21 mouse cellular contexts compared by ENCODE assay signal in the genomic region with DNA sequence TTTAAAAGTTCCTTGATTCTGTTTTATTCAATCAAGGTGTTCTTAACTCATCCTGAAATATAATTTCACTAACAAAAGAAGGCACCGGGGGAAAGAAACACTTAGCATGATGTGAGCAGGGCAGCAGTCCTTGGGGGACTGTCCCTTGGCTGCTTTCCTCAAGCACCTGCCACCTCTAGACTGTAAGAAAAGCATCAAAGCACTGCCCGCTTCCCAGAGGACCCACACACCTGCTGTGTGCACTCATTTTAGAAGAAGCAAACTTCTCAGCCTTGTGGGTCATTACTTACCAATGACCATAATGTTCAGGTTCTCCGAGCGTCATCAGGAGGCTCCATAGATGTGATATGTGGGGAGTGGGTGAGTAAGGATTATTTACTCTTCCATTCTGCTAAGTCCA.
A peak's percentile ranks its signal among the peaks of the same experiment; 100 is the strongest.
DNase-seq lines count a peak whose midpoint lies in the region; ATAC-seq lines count a peak whose summit lies in the region.
"Had no signal": no experiment of that assay in that cellular context is flagged by ENCODE, and none has a peak within 500 bp of the region (broad histone marks: within the 10 kb centered on the region; RNA-seq: fewer than 3 reads in every experiment).

No protein-coding gene starts in this region.

- no peaks in the 10 kb centered on the region for H3K4me1 ChIP-seq in embryonic facial prominence, embryonic 14.5 days (ENCODE audit: control insufficient read depth, insufficient read depth, low read length)
- no peaks in the 10 kb centered on the region for H3K4me1 ChIP-seq in embryonic facial prominence, embryonic 10.5 days
- no peaks in the 10 kb centered on the region for H3K4me1 ChIP-seq in limb, embryonic 11.5 days (ENCODE audit: control insufficient read depth, insufficient read depth, low read length)
- no peaks in the 10 kb centered on the region for H3K4me1 ChIP-seq in limb, embryonic 10.5 days
- H3K4me1 ChIP-seq: embryonic facial prominence, embryonic 12.5 days; forebrain, embryonic 13.5 days; forebrain, embryonic 15.5 days had no signal

- no peak overlapping the region for H3K27ac ChIP-seq in embryonic facial prominence, embryonic 14.5 days (replicated peaks; ENCODE audit: low read depth, low read length)
- no peak overlapping the region for H3K27ac ChIP-seq in embryonic facial prominence, embryonic 10.5 days (replicated peaks)
- H3K27ac ChIP-seq in limb, embryonic 11.5 days (replicated peaks; ENCODE audit: low read depth, low read length): no peak overlapping the region
- no peak overlapping the region for H3K27ac ChIP-seq in limb, embryonic 10.5 days
- H3K27ac ChIP-seq: embryonic facial prominence, embryonic 12.5 days; forebrain, embryonic 13.5 days; forebrain, embryonic 15.5 days had no signal

- no peak overlapping the region for H3K4me2 ChIP-seq in embryonic facial prominence, embryonic 14.5 days (ENCODE audit: low read depth, low read length)
- no peak overlapping the region for H3K4me2 ChIP-seq in limb, embryonic 11.5 days (ENCODE audit: low read depth, severe bottlenecking)
- H3K4me2 ChIP-seq: embryonic facial prominence, embryonic 12.5 days; forebrain, embryonic 13.5 days; forebrain, embryonic 15.5 days had no signal

- no peak overlapping the region for H3K9ac ChIP-seq in embryonic facial prominence, embryonic 14.5 days (ENCODE audit: low read depth, low read length)
- no peak overlapping the region for H3K9ac ChIP-seq in limb, embryonic 11.5 days (ENCODE audit: low read length)
- H3K9ac ChIP-seq: embryonic facial prominence, embryonic 12.5 days; forebrain, embryonic 13.5 days; forebrain, embryonic 15.5 days; forebrain, postnatal 0 days had no signal

- H3K36me3 ChIP-seq in embryonic facial prominence, embryonic 14.5 days (ENCODE audit: control insufficient read depth, insufficient read depth, low read length): no peaks in the 10 kb centered on the region
- H3K36me3 ChIP-seq in embryonic facial prominence, embryonic 10.5 days (replicated peaks): no peaks in the 10 kb centered on the region
- no peaks in the 10 kb centered on the region for H3K36me3 ChIP-seq in limb, embryonic 11.5 days (ENCODE audit: control insufficient read depth, insufficient read depth, low read length)
- H3K36me3 ChIP-seq in limb, embryonic 10.5 days: no peaks in the 10 kb centered on the region
- H3K36me3 ChIP-seq: embryonic facial prominence, embryonic 12.5 days; forebrain, embryonic 15.5 days had no signal

- no peaks in the 10 kb centered on the region for H3K9me3 ChIP-seq in embryonic facial prominence, embryonic 14.5 days (ENCODE audit: control insufficient read depth, low read length)
- H3K9me3 ChIP-seq in embryonic facial prominence, embryonic 10.5 days: no peaks in the 10 kb centered on the region
- no peaks in the 10 kb centered on the region for H3K9me3 ChIP-seq in limb, embryonic 11.5 days (ENCODE audit: control insufficient read depth, low read length)
- H3K9me3 ChIP-seq in limb, embryonic 10.5 days (replicated peaks): no peaks in the 10 kb centered on the region
- H3K9me3 ChIP-seq: embryonic facial prominence, embryonic 12.5 days; forebrain, embryonic 13.5 days; forebrain, embryonic 15.5 days had no signal

- peak; percentile 41; the same call in 1 of the 2 replicates for ATAC-seq in embryonic facial prominence, embryonic 14.5 days (ENCODE audit: low read depth)
- peak; percentile 39; the same call in 1 of the 2 replicates for ATAC-seq in limb, embryonic 11.5 days (ENCODE audit: insufficient number of reproducible peaks, low FRiP score, low TSS enrichment, low read depth)
- ATAC-seq: CD4-positive, CD25-positive, alpha-beta regulatory T cell, adult 4 months; forebrain, embryonic 13.5 days; forebrain, embryonic 15.5 days; forebrain, postnatal 0 days had no signal

- peak; percentile 16 for DNase-seq in embryonic facial prominence, embryonic 14.5 days (ENCODE audit: low spot score)
- DNase-seq in embryonic facial prominence, embryonic 10.5 days (ENCODE audit: low spot score): no peak
- DNase-seq in limb, embryonic 11.5 days (ENCODE audit: low spot score): no peak
- DNase-seq in limb, embryonic 10.5 days (ENCODE audit: low spot score): no peak
- DNase-seq in left cerebral cortex, adult 11 months (ENCODE audit: low spot score): no peak
- DNase-seq: adrenal gland, adult 2 months; adrenal gland, postnatal 10 days; adrenal gland, postnatal 25 days; B cell, adult 2 months; cerebellum, adult 11 months; cerebellum, adult 18-20 months; cerebellum, adult 8-10 months; cerebellum, adult 9-11 months; cerebellum, postnatal 14 days; cerebellum, postnatal 36 days; embryo, embryonic 11 days; forebrain, postnatal 0 days had no signal

- H3K4me3 ChIP-seq in embryonic facial prominence, embryonic 14.5 days (ENCODE audit: low read depth, low read length): no peak overlapping the region
- H3K4me3 ChIP-seq in embryonic facial prominence, embryonic 10.5 days: no peak overlapping the region
- no peak overlapping the region for H3K4me3 ChIP-seq in limb, embryonic 11.5 days (ENCODE audit: low read depth, low read length)
- H3K4me3 ChIP-seq in limb, embryonic 10.5 days: no peak overlapping the region
- H3K4me3 ChIP-seq: embryonic facial prominence, embryonic 12.5 days; forebrain, embryonic 13.5 days; forebrain, embryonic 15.5 days had no signal

- 75% methylated on average over 4 of the region's 4 CpGs for WGBS in embryonic facial prominence, embryonic 14.5 days
- 87% methylated on average over 4 of the region's 4 CpGs for WGBS in embryonic facial prominence, embryonic 10.5 days
- 86% methylated on average over 4 of the region's 4 CpGs for WGBS in limb, embryonic 11.5 days
- WGBS in limb, embryonic 10.5 days: 89% methylated on average over 4 of the region's 4 CpGs

- no peaks in the 10 kb centered on the region for H3K27me3 ChIP-seq in embryonic facial prominence, embryonic 14.5 days (replicated peaks; ENCODE audit: control insufficient read depth, insufficient read depth, low read length)
- no peaks in the 10 kb centered on the region for H3K27me3 ChIP-seq in embryonic facial prominence, embryonic 10.5 days (replicated peaks; ENCODE audit: low read depth, poor library complexity, severe bottlenecking)
- H3K27me3 ChIP-seq in limb, embryonic 11.5 days (ENCODE audit: control insufficient read depth, insufficient read depth, low read length): no peaks in the 10 kb centered on the region
- H3K27me3 ChIP-seq in limb, embryonic 10.5 days (ENCODE audit: low read depth, poor library complexity, severe bottlenecking): no peaks in the 10 kb centered on the region
- H3K27me3 ChIP-seq: embryonic facial prominence, embryonic 12.5 days; forebrain, embryonic 13.5 days; forebrain, embryonic 15.5 days had no signal
